Mouse (Mus musculus) cerebellum, adult 2 months (tissue): ENCODE results near the gene Aim2.

Source experiments
- CTCF ChIP-seq: fragments of 200-500 bp; IDR thresholded peaks from 2 replicates; pipeline ENCODE4 v1.5.1; 2011; ENCODE audit warnings: low read depth, mild to moderate bottlenecking, control low read depth, low read length, moderate library complexity, borderline replicate concordance; ENCODE audit not compliant: insufficient read depth
- POLR2A ChIP-seq: fragments of 200-500 bp; IDR thresholded peaks from 2 replicates; pipeline ENCODE4 v1.6.1; 2011; ENCODE audit warnings: low read length, control low read depth, borderline replicate concordance; ENCODE audit not compliant: insufficient read depth

- TF ChIP-seq POLR2A (no peak), CTCF (no peak)
Measured at GRCm38 (mm10) chr1:173426345-173426744, 75.7 kb downstream of the Aim2 start.
